In the genomic region with DNA sequence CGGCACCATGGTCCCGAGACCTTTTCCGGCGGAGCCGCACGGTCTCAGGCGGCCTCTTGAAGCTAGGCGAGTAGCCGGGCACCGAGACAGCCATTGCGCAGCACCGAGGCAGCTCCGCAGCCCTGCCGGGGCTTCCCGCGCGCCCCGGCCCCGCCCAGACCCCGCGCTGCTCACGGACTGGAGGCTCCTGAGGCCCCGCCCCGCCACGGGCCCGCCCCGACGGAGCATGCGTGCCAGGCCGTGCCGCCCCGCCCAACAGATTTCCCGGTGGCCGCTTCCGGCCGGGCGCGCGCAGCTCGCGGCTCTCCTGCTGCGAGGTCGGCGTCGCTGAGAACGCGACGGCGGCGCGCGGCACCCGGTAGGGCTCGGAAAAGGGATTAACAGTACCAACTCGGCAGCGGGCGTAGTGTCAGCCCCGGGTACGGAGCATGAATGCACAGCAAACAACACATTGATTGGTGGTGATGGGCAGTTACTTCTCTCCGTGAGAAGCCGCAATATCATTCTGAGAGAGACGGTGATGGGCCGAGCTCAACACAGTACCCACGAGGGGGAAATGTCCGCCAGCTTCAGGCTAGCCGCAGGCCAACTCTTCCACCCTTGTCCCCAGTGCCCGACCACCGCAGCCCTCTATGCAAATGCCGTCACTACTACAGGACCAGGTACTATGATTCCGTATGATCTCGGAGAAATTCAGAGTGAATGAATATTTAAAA, we compare ENCODE assay signal across 8 mouse cellular contexts. TPM values are rescaled to one million over a fixed set of nuclear protein-coding genes. Genes with fewer than 3 reads are reported as not detected.
DNase-seq lines count a peak whose midpoint lies in the region; ATAC-seq and TF ChIP-seq lines count a peak whose summit lies in the region.

TSS of gene Donson (minus strand) at position 152 of the 716 bp plus-strand sequence.

- peak within 1 kb of the TSS; percentile 88 for H3K27ac ChIP-seq in hindbrain, embryonic 12.5 days

- POLR2A ChIA-PET in Patski (lab: Charles Lee) = no interaction called here

- peak; percentile 17 for DNase-seq in Patski (ENCODE audit: low read depth, low spot score)
- peak; percentile 98 to 99 for DNase-seq in cerebellum, postnatal 10 days
- peak; percentile 89 to 93 for DNase-seq in frontal cortex, postnatal 10 days (ENCODE audit: low spot score in 2 of 2)
- DNase-seq in layer of hippocampus, postnatal 14 days (ENCODE audit: low spot score in 2 of 2) = peak; percentile 85 to 93
- DNase-seq in lung, postnatal 10 days = peak; percentile 95
- DNase-seq in ovary, postnatal 14 days (ENCODE audit: low spot score) = peak; percentile 92
- DNase-seq in thymus, postnatal 10 days (ENCODE audit: low spot score in 2 of 2) = peak; percentile 91 to 97

- H3K9me3 ChIP-seq in hindbrain, embryonic 12.5 days (replicated peaks) = no peaks in the 10 kb centered on the region

- peaks cover 18% of the 10 kb centered on the region for H3K4me1 ChIP-seq in hindbrain, embryonic 12.5 days

- no peak for TF ChIP-seq CTCF in Patski (IDR thresholded peaks at IDR 0.05)

- H3K4me3 ChIP-seq in hindbrain, embryonic 12.5 days = peak within 1 kb of the TSS; percentile 92

- no peaks in the 10 kb centered on the region for H3K27me3 ChIP-seq in Patski
- no peaks in the 10 kb centered on the region for H3K27me3 ChIP-seq in hindbrain, embryonic 12.5 days

- CTCF ChIA-PET in Patski (lab: Charles Lee) = no interaction called here

- H3K36me3 ChIP-seq in hindbrain, embryonic 12.5 days = peaks cover 24% of the 10 kb centered on the region

- H3K4me2 ChIP-seq in hindbrain, embryonic 12.5 days (replicated peaks) = peak within 1 kb of the TSS; percentile 84

- in situ Hi-C loops in Patski (cut with MboI; ENCODE audit: low pct_unique_long_range_greater_than_20kb) = no loop called here

- ATAC-seq in Patski = peak; percentile 97
- peak; percentile 100 for ATAC-seq in hindbrain, embryonic 12.5 days (ENCODE audit: low FRiP score)

- under 1% methylated on average over 70 of the region's 71 CpGs for whole genome bisulfite sequencing in hindbrain, embryonic 12.5 days

- H3K9ac ChIP-seq in hindbrain, embryonic 12.5 days = peak within 1 kb of the TSS; percentile 93

RNA-seq across cellular contexts. Expression of gene Donson, which starts in this region (rescaled TPM):
- 11.7 TPM for polyA plus RNA-seq in Patski (2021)
- polyA plus RNA-seq in hindbrain, embryonic 12.5 days (2016; fragmentation: Nextera tagmentation; extraction: Ambion mirVana) = 28.9 and 31.0 TPM in 2 replicates
- 10 to 100 TPM; 24.6 TPM for total RNA-seq in layer of hippocampus, postnatal 14 days (2021)

Comparison
In these comparisons a context has a peak if more than half of its experiments do, and no peak if none do; other contexts are left out.
1. Peak in every context shown above with its lines: DNase-seq, ATAC-seq, H3K4me3 ChIP-seq and H3K27ac ChIP-seq.
2. DNase-seq: peak in every context shown above with its lines; median percentile 98 in cerebellum, postnatal 10 days; 95 in lung, postnatal 10 days; 94 in thymus, postnatal 10 days; 92 in ovary, postnatal 14 days; 91 in frontal cortex, postnatal 10 days; 89 in layer of hippocampus, postnatal 14 days; 17 in Patski.